Mouse (Mus musculus) CH12F3 (cell line): ENCODE results near the gene Gm17521.
"Not testable (repeated sequence)": the region's sequence is repeated elsewhere in the genome, so short reads cannot be mapped to it uniquely, and the experiment has no call there.

ENCODE experiments used
- in situ Hi-C: fragments of 300-500 bp; cut with MboI; formaldehyde crosslinking; loops from 2 replicates; pipeline ENCODE4 v1.14.3; 2020; ENCODE audit warnings: low sequenced_read_pairs

Gm17521 gene

GRCm38 (mm10) chrX:123029569-123029968 lies at the start of gene Gm17521:
Gene Gm17521, minus strand, starts transcription at chrX:123029669.
- in situ Hi-C loops = not testable (repeated sequence)

GRCm38 (mm10) chrX:123043956-123044355 lies 14.5 kb upstream of the Gm17521 start:
- in situ Hi-C loops = no loop called here

- in situ Hi-C loops = no loop called here
Measured at GRCm38 (mm10) chrX:123043516-123043915, 14.0 kb upstream of the Gm17521 start.
